Mouse (Mus musculus): ENCODE data around the gene Kdm2b. TPM values are rescaled to one million over a fixed set of nuclear protein-coding genes. Genes with fewer than 3 reads are reported as not detected.
A peak's percentile ranks its signal among the peaks of the same experiment; 100 is the strongest.

The Kdm2b gene
- total RNA-seq, 2 experiments from 2014 or later = 23.1 to 23.3 TPM

DNA sequence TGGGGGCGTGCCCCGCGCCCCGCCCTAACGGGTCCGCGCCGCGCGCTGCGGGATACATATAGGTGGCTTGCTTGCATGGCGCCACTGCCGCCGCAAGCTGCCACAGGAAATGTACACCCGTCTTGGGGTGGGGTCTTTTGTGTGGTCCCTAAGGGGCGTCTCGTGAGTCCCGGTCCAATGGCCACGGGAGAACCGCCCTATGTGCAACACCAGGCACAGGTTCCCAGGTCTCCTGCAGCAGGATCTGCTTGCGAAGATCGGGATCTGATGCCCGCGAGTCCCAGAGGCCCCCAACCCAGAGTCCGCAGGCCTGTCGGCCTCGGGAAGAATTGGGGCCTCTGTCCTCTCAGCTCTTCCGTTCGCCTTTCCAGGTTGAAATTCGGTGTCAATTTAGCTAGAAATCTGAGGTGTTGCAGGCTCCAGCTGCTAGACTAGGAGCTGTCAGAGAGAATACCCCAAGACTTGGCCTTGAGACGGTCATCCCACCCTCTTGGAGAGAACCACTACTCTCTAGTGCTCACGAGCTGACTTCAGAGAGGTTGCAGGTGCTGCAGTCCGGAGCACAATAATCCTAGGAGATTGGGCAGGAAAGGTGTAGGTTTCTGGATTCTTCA lies 89.0 kb downstream of the Kdm2b start:
- DNase-seq = no peak
- intact Hi-C loops (cut with DNase I) = no loop called here

DNA sequence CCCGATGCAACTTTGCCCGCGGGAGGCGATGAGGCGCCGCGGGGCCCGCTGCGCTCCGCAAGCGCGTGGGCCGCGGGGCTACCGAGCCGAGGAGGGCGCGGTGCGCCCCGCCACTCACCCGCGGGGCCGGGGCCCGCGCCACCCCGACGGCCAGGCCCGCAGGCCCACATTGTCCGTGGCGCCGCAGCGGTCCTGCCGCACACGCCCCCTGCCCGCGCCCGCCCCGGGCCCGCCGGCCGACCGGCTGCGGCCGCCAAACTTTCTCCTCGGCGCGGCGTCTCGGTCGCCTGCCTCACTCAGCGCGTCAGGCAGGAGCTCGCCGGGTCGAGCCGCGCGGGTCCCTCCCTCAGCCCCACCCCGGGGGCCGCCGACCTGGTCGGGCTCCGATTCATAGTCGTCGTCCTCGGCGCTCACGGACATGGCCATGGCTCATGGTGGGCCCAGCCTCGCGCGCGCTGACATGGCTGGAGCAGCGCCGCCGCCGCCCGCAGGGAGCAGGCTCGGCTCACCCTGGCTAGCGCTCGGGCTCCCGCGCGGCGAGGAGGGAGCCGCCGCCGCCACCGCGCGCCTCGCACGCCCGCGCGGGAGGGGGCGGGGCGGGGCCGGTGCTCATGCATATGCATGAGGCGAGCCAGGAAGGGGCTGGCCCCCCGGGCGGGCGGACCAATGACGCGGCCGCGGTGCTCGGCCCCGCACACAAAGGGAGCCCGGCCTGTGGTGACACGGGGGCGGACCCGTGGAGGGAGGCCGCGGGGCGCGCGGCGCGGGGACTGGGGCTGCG lies 89.7 kb downstream of the Kdm2b start:
- peak; percentile 89 to 92 for DNase-seq
- intact Hi-C loops (cut with DNase I) = no loop called here

GRCm38 (mm10) chr5:122898963-122899776 lies 90.5 kb downstream of the Kdm2b start:
- intact Hi-C loops (cut with DNase I) = no loop called here
- DNase-seq = peak; percentile 34 to 44

DNA sequence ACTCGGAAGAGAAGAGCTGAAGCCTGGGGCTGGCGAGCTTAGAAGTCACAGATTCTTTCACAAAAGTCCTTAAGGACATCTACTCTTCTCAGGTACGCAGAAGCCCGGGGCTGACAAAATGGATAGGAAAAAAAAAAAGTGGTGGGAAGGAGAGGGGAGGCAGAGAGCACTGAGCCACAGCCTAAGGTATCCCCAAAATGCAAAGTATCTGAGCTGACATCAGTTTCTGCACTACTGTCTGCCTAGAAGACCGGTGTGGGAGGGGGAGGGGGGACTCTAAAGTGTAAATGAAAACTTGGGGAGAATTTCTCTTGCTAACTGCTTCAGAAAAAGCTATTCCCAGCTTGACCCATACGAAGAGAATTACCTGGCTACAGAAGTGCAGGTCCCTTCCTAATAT lies 91.5 kb downstream of the Kdm2b start:
- intact Hi-C loops (cut with DNase I) = no loop called here
- DNase-seq = no peak

- DNase-seq = no peak
- intact Hi-C loops (cut with DNase I) = no loop called here
Observed at GRCm38 (mm10) chr5:122894821-122895220, 94.8 kb downstream of the Kdm2b start.

- intact Hi-C loops (cut with DNase I) = no loop called here
- DNase-seq = peak; percentile 46 to 69
Observed at GRCm38 (mm10) chr5:122894007-122894637, 95.5 kb downstream of the Kdm2b start.

GRCm38 (mm10) chr5:122893270-122893669 lies 96.4 kb downstream of the Kdm2b start:
- DNase-seq = no peak
- intact Hi-C loops (cut with DNase I) = no loop called here

- DNase-seq = no peak
- intact Hi-C loops (cut with DNase I) = no loop called here
Observed at GRCm38 (mm10) chr5:122890396-122890795, 99.2 kb downstream of the Kdm2b start.

- intact Hi-C loops (cut with DNase I) = no loop called here
- DNase-seq = no peak
Observed at GRCm38 (mm10) chr5:122888612-122889214, 100.9 kb downstream of the Kdm2b start.

- no peak for DNase-seq
- intact Hi-C loops (cut with DNase I) = no loop called here
Observed at GRCm38 (mm10) chr5:122887926-122888611, 101.6 kb downstream of the Kdm2b start.

DNA sequence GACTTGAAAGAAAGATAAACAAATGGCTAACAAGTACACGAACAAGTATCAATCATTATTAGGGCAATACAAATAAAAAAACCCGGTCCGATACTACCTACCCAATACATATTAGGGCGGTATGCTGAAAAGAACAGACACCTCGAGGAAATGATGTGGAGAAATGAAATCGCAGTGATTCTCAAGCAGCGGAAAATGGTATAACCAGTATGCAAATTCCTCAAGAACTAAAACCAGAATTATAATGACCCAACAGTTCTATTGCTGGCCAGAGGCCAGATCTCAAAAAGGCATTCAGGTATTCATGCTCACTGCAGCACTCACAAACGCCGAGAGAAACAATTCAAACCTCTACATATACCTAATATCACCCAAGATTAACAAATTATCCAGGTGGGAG lies 102.6 kb downstream of the Kdm2b start:
- DNase-seq = no peak
- intact Hi-C loops (cut with DNase I) = no loop called here

DNA sequence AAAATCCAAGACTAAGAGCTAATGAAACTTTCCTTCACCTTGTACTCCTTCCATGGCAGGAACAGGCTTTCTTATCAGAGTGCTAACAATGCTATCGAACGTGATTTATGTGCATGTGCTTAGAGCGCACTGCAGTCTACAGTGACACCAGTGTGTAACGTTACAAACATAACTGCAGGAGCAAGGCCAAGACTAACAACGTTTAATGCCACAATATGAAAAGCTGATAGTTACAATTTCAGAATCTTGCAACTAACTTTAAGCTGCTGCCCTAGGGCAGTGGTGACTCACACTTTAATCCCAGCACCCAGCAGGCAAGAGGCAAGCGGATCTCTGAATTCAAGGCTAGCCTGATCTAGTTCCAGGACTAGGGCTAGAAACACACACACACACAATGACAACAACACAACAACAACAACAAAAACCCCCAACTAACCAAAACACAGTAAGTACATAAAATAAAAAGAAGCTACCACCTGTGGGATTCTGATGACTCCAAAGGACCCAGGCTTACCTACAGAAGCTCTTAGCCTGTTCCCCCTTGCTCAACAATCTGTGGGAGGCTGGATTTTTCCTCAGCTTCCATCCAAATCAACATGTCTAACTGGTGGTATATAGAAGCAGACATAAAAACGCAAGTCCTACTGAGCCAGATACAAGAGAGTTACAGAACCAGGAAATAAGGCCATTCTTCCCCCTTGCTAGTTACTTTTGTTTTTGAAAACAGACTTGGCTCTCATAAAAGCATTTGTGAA lies 104.9 kb downstream of the Kdm2b start:
- intact Hi-C loops (cut with DNase I) = no loop called here
- DNase-seq = no peak

DNA sequence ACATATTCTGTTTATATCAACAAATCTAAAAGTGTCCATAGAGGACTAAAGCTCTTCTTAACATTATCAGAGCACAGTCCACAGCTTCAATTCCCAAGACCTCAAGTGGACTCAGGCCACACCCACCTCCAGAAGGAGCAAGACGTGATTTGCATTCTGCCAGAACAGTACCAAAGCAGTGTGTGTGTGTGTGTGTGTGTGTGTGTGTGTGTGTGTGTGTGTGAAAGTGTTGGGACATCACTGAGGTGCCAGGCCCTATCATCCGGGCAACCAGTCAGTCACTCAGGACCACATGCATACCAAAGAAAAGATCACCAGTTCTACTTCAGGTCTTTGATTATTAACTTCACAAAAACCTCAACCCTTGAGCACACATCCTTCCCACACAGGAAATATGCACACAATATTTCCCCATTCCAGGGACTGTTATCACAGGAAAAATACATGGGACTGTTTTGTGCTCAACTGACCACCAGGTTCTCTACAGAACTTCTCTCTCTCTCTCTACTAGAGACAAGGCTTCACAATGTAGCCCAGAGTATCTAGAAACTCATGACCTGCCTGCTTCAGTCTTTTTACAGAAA lies 105.9 kb downstream of the Kdm2b start:
- DNase-seq = no peak
- intact Hi-C loops (cut with DNase I) = no loop called here

DNA sequence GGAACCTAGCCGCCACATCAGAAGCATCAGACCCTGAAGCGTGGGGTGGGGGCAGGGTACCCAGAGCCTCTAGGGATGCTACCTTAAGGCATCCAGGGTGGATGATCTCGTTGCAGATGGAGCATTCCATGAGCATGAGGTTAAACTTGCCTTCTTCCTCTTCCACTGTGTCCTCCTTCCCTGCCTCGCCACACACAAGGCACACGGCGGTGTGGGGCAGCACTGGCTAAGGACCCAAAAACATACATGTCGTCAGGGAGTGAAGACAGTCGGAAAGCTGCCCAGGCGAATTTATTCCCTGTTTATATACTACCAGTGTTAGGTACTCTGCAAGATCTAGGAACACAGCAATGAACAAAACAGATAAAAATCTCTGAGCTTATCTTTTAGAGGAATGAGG lies 106.4 kb downstream of the Kdm2b start:
- DNase-seq = no peak
- intact Hi-C loops (cut with DNase I) = no loop called here

GRCm38 (mm10) chr5:122882256-122883050 lies 107.2 kb downstream of the Kdm2b start:
- intact Hi-C loops (cut with DNase I) = no loop called here
- DNase-seq = no peak

GRCm38 (mm10) chr5:122881313-122881712 lies 108.3 kb downstream of the Kdm2b start:
- peak; percentile 74 to 83 for DNase-seq
- intact Hi-C loops (cut with DNase I) = loop anchor here (2.0 kb wide), 1 partner anchor 71 kb away; no protein-coding TSS in a partner anchor

DNA sequence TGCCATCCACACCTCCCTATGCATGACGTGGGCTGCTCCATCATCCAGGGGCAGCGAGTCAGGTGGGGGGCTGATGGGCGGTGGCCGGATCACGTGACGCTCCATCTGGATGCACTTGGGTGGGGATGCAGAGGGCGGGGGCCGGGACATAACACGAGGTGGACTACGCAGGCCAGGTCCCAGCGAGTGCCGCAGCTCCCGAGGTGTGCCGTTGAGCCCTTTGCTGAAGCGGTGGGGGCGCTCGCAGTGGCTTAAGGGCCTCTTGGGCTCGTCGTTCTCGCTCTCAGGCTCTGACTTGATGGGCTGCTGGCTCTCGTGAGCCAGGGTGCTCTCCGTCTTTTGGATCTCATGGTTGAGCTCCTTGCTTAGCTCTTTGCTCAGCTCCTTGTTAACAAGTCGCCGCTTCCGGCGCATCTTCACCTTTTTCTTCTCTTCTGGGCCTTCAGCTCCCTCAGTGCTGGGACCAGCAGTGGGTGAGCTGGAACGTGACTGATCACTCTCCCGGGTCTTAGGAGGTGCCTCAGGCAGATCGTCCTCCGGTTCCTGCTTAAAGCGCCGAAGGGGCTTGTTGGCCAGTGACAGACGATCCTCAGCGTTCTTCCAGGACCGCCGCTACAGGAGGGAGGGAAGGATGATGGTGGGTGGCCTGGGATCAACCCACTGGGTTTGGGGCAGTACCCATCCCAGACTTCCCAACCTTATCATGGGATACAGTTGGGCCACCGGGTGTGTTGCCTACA lies 109.2 kb downstream of the Kdm2b start:
- intact Hi-C loops (cut with DNase I) = loop anchor here (2.0 kb wide), 1 partner anchor 70 kb away; no protein-coding TSS in a partner anchor
- DNase-seq = no peak

Data from heart, postnatal 10 days (tissue).